8 mouse cellular contexts compared by ENCODE assay signal in genomic region chr9:108290016-108290750, GRCm38 (mm10). TPM values are rescaled to one million over a fixed set of nuclear protein-coding genes. Genes with fewer than 3 reads are reported as not detected.
A peak's percentile ranks its signal among the peaks of the same experiment; 100 is the strongest.
DNase-seq lines count a peak whose midpoint lies in the region; ATAC-seq lines count a peak whose summit lies in the region.

Gene Nicn1 (plus strand): TSS chr9:108290429.

- ATAC-seq in heart, embryonic 13.5 days (ENCODE audit: extremely low read depth, insufficient number of reproducible peaks, low FRiP score, low TSS enrichment), result peak; percentile 92
- peak; percentile 98 for ATAC-seq in liver, embryonic 12.5 days
- ATAC-seq in stomach, embryonic 15.5 days (ENCODE audit: insufficient read depth, low FRiP score, low read depth), result peak; percentile 99

- no peaks in the 10 kb centered on the region for H3K4me1 ChIP-seq in brown adipose tissue, adult 24 weeks (ENCODE audit: control insufficient read depth, insufficient read depth, insufficient read length, low read length)
- H3K4me1 ChIP-seq in heart, embryonic 13.5 days, result peaks cover 8% of the 10 kb centered on the region
- peaks cover 20% of the 10 kb centered on the region for H3K4me1 ChIP-seq in liver, embryonic 12.5 days
- H3K4me1 ChIP-seq in stomach, embryonic 15.5 days, result peaks cover 4% of the 10 kb centered on the region; the same call in 1 of the 2 replicates

- H3K9me3 ChIP-seq in heart, embryonic 13.5 days, result no peaks in the 10 kb centered on the region
- H3K9me3 ChIP-seq in liver, embryonic 12.5 days (replicated peaks), result no peaks in the 10 kb centered on the region
- H3K9me3 ChIP-seq in stomach, embryonic 15.5 days, result no peaks in the 10 kb centered on the region

- H3K4me2 ChIP-seq in heart, embryonic 13.5 days, result peak within 1 kb of the TSS; percentile 72
- H3K4me2 ChIP-seq in liver, embryonic 12.5 days, result peak within 1 kb of the TSS; percentile 78
- peak within 1 kb of the TSS; percentile 65 for H3K4me2 ChIP-seq in stomach, embryonic 15.5 days

- peaks cover 14% of the 10 kb centered on the region; the same call in 1 of the 2 replicates for H3K36me3 ChIP-seq in heart, embryonic 13.5 days
- no peaks in the 10 kb centered on the region for H3K36me3 ChIP-seq in liver, embryonic 12.5 days
- no peaks in the 10 kb centered on the region for H3K36me3 ChIP-seq in stomach, embryonic 15.5 days

- H3K4me3 ChIP-seq in brown adipose tissue, adult 24 weeks (ENCODE audit: insufficient read depth, low read depth, low read length), result peak within 1 kb of the TSS; percentile 67
- H3K4me3 ChIP-seq in heart, embryonic 13.5 days, result peak within 1 kb of the TSS; percentile 63
- H3K4me3 ChIP-seq in liver, embryonic 12.5 days, result peak within 1 kb of the TSS; percentile 66
- peak within 1 kb of the TSS; percentile 59 for H3K4me3 ChIP-seq in stomach, embryonic 15.5 days (replicated peaks)

- H3K9ac ChIP-seq in heart, embryonic 13.5 days, result peak within 1 kb of the TSS; percentile 81
- H3K9ac ChIP-seq in liver, embryonic 12.5 days, result peak within 1 kb of the TSS; percentile 70
- H3K9ac ChIP-seq in stomach, embryonic 15.5 days, result peak within 1 kb of the TSS; percentile 27; the same call in 1 of the 2 replicates

- no peaks in the 10 kb centered on the region for H3K27me3 ChIP-seq in heart, embryonic 13.5 days (replicated peaks)
- H3K27me3 ChIP-seq in liver, embryonic 12.5 days (replicated peaks), result no peaks in the 10 kb centered on the region
- no peaks in the 10 kb centered on the region for H3K27me3 ChIP-seq in stomach, embryonic 15.5 days (replicated peaks)

- WGBS in heart, embryonic 13.5 days, result 1% methylated on average over 32 of the region's 32 CpGs
- WGBS in liver, embryonic 12.5 days (ENCODE audit: insufficient replicate concordance), result 2% methylated on average over 32 of the region's 32 CpGs
- WGBS in stomach, embryonic 15.5 days, result under 1% methylated on average over 32 of the region's 32 CpGs

- H3K27ac ChIP-seq in brown adipose tissue, adult 24 weeks (replicated peaks; ENCODE audit: low read depth, low read length), result peak within 1 kb of the TSS; percentile 38
- peak within 1 kb of the TSS; percentile 58 for H3K27ac ChIP-seq in heart, embryonic 13.5 days (replicated peaks)
- H3K27ac ChIP-seq in liver, embryonic 12.5 days, result peak within 1 kb of the TSS; percentile 66
- H3K27ac ChIP-seq in stomach, embryonic 15.5 days, result peak within 1 kb of the TSS; percentile 71

- peak; percentile 95 for DNase-seq in CD4-positive, CD25-positive, alpha-beta regulatory T cell, adult 2 months (ENCODE audit: low read depth, low spot score)
- DNase-seq in fat pad, adult 2 months (ENCODE audit: extremely low read depth, low read depth, low spot score), result peak; percentile 63
- DNase-seq in kidney, postnatal 10 days, result peak; percentile 93
- peak; percentile 86 to 87 for DNase-seq in natural killer cell, adult 2 months (ENCODE audit: low spot score in 2 of 2)

RNA-seq across cellular contexts. Expression of gene Nicn1, which starts in this region (rescaled TPM):
- 21.6 and 23.1 TPM in 2 replicates for polyA plus RNA-seq in brown adipose tissue, adult 24 weeks (2012; ENCODE audit: insufficient read depth, insufficient read length, missing spikeins)
- 23.6 and 24.3 TPM in 2 replicates for polyA plus RNA-seq in heart, embryonic 13.5 days (2015; fragmentation: Nextera tagmentation; extraction: Ambion mirVana)
- polyA plus RNA-seq in liver, embryonic 12.5 days (2016; fragmentation: Nextera tagmentation; extraction: Ambion mirVana), result 5.8 and 7.9 TPM in 2 replicates
- 27.6 and 31.2 TPM in 2 replicates for polyA plus RNA-seq in stomach, embryonic 15.5 days (2015; fragmentation: Nextera tagmentation; extraction: Ambion mirVana)

Comparison
In these comparisons a context has a peak if more than half of its experiments do, and no peak if none do; other contexts are left out.
1. Peak in every context shown above with its lines: DNase-seq, ATAC-seq, H3K4me3 ChIP-seq and H3K27ac ChIP-seq.
2. H3K9ac ChIP-seq: peak in every context shown above with its lines; median percentile 81 in heart, embryonic 13.5 days; 70 in liver, embryonic 12.5 days; 27 in stomach, embryonic 15.5 days.